Mouse (Mus musculus) c-Kit-positive CD71-negative TER-119-negative erythroid progenitor cells, embryonic 14.5 days (primary cell): ENCODE data around the gene Tm2d3.
A peak's percentile ranks its signal among the peaks of the same experiment; 100 is the strongest.

Experiments
- DNase-seq: peaks from one replicate; pipeline ENCODE4 v3.0.0-alpha.2; 2013; ENCODE audit warnings: low read depth

Gene Tm2d3

GRCm38 (mm10) chr7:65704818-65705242, 13.9 kb downstream of the Tm2d3 start:
- peak; percentile 60 for DNase-seq

GRCm38 (mm10) chr7:65708506-65708905, 17.5 kb downstream of the Tm2d3 start:
- DNase-seq: no peak

GRCm38 (mm10) chr7:65710301-65710700, 19.3 kb downstream of the Tm2d3 start:
- no peak for DNase-seq

GRCm38 (mm10) chr7:65713782-65714181, 22.8 kb downstream of the Tm2d3 start:
- no peak for DNase-seq

- DNase-seq: no peak
Measured at GRCm38 (mm10) chr7:65714304-65714703, 23.3 kb downstream of the Tm2d3 start.

GRCm38 (mm10) chr7:65734024-65734423, 43.1 kb downstream of the Tm2d3 start:
- DNase-seq: no peak

- DNase-seq: no peak
Measured at GRCm38 (mm10) chr7:65735261-65735660, 44.3 kb downstream of the Tm2d3 start.

GRCm38 (mm10) chr7:65737286-65738040, 46.5 kb downstream of the Tm2d3 start:
- no peak for DNase-seq

- no peak for DNase-seq
Measured at GRCm38 (mm10) chr7:65742857-65743256, 51.9 kb downstream of the Tm2d3 start.

GRCm38 (mm10) chr7:65747990-65748955, 57.3 kb downstream of the Tm2d3 start:
- DNase-seq: no peak
